Mouse (Mus musculus) forelimb bud, embryonic 11.5 days (tissue): ENCODE data around the gene Pigq.

ENCODE experiments used
- DNase-seq: peaks from one replicate; pipeline ENCODE4 v3.0.0-alpha.2; 2012; ENCODE audit warnings: low read depth, low spot score

Gene Pigq

GRCm38 (mm10) chr17:25925348-25925747 is 19.4 kb downstream of the Pigq start:
- DNase-seq = no peak

DNA sequence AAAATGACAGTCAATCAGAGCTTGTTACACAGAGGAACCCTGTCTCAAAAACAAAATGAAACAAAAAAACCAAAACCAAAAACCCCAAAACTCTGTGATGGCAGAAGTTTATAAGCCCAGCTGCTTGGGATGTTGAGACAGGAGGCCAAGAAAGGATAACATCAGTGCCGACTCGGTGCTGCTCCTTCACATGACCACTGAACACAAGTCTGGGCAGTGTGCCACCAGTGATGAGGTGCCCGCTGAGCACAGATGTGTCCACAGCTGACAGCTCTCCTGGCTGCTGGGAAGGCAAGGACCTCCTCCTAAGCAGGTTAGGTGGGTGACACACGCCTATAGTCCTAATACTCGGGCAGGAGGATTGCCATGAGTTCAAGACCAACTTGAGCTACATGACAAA is 22.6 kb downstream of the Pigq start:
- DNase-seq = no peak

GRCm38 (mm10) chr17:25919786-25920642 is 24.7 kb downstream of the Pigq start:
- peak; percentile 100 for DNase-seq

DNA sequence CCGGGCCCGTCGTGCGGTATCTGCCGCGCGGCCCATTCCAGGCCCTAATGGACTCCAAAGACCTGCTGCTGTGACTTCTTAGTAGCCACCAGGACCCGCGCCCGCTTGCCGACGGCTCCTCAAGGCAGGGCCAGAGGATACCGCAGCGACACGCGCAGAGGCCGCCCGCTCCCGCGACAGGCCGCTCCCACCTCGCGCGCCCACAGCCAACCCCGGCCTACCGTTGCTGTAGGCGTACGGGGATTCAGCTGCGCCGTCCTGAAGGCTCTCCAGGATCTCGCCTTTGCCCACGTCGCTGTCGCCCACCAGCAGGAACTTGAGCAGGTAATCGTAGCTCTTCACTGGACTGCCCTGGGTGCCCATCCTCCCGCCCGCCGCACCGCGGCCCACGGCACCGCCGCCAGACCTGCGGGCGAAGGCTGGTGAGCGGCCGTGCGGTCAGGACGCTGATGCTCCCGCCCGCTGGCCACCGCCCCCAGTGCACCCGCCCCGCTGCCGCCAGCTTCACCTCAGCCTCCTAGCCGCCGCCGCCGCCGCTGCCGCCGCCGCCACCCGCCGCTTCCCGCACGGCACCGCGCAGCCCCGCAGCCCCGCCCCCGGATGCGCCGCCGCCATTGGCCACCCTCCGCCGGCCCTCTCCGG is 25.5 kb downstream of the Pigq start, which contains the start of gene Rab40c:
Gene Rab40c (minus strand): TSS at position 584 of the 642 bp plus-strand sequence.
- DNase-seq = no peak

DNA sequence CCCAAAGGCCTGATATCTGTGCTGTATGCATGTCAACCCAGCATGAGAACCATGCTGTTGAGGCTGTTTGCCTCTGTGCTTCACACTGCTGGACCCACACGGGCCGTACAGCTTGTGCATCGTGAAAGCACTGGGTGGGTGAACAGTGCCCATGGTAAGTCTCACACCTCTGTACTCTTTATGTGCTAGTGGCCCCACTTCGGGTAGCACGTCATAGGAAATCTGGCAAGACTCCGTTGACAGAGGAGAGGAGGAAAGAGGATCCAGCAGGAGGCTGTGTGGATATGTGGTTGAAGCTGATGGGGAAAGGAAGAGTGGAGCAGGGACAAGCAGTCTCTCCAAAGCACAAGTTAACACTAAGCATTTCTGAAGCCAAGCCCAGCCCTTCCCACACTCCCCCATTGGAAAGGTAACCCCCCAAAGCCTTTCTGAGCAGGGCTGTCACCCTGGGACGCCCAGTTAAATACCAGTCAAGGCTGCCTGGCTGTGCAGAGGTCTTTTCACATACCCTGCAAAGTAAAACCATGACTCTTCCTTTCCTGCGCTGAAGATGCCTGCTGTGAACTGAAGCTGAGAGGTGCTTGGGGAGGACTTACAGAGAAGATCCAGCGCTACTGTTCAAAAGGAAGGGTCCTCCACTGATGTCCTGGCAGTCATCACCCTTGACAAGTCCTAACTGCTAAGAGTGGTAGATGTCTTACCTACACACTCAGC is 26.5 kb downstream of the Pigq start:
- no peak for DNase-seq

- no peak for DNase-seq
Measured at GRCm38 (mm10) chr17:25916931-25917647, 27.6 kb downstream of the Pigq start.

- no peak for DNase-seq
Measured at GRCm38 (mm10) chr17:25914295-25914694, 30.4 kb downstream of the Pigq start.

DNA sequence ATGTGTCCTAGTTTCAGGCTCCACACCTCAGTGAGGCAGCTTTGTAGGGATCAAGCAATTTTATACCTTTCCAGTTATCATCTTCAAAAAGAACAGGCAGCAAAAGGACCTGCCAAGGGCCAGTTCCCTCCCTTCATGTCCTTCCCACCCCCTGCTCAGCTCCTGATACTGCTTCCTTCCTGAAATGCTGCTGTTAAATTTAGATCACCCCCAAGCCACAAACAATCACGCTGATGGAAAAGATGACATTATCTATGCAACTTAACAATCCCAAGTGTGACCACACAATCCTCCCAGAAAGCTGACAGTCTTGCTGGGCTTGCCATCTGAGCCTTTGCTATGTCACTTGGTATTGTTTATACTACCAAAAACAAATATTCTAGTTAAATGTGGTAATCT is 30.9 kb downstream of the Pigq start:
- no peak for DNase-seq

DNA sequence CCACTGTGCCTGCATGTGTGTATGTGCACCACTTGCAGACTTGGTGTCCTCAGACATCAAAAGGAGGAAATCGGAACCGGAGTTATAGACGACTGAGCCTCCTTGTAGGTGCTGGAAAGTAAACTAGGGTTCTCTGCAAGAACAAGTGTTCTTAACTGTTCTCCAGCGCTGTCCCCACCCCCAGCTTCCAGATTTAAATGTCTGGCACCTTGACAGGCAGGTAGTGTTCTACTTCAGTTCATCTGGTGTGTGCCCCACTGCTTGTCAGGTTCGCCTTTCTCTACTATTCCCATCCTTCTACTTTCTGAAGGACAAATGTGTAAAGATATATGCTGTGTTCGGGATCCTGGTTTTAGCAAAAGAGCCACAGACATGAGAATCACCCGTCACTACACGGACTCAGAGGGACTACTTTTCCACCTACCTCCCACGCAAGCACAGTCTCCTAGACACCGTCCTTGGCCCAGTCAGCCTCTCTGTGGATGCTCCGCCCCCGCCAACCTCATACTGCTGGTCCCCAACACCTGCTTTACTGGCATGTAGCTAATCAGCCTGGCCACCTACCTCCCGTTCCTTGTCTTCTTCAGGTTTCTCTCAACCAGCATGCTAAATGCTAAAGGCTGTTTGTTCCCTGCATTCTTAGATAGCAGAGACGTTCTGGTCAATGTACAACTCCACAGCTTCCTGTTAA is 31.4 kb downstream of the Pigq start:
- DNase-seq = no peak

GRCm38 (mm10) chr17:25911816-25912215 is 32.9 kb downstream of the Pigq start:
- no peak for DNase-seq

DNA sequence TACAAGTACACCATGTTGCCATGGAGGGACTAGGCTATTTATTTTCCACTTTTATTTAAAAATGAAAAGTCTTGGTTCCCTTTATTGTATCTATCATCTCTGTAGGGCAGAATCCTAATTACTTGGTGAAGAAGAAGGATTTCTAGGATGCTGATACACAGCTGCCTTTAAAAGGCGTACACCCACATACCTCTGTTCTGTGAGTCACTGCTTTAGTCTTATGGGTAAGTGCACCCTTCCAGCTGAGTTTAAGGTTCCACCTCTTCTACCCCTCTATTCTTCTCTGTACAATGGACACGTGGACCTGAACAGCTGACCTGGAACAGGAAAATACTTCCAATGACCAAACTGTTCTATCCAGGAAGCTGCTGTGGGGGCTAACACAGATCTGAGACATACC is 37.1 kb downstream of the Pigq start:
- DNase-seq = no peak

- DNase-seq = no peak
Measured at GRCm38 (mm10) chr17:25903061-25903460, 41.7 kb downstream of the Pigq start.

GRCm38 (mm10) chr17:25900193-25900592 is 44.5 kb downstream of the Pigq start:
- DNase-seq = no peak

GRCm38 (mm10) chr17:25895891-25896290 is 48.8 kb downstream of the Pigq start:
- no peak for DNase-seq

DNA sequence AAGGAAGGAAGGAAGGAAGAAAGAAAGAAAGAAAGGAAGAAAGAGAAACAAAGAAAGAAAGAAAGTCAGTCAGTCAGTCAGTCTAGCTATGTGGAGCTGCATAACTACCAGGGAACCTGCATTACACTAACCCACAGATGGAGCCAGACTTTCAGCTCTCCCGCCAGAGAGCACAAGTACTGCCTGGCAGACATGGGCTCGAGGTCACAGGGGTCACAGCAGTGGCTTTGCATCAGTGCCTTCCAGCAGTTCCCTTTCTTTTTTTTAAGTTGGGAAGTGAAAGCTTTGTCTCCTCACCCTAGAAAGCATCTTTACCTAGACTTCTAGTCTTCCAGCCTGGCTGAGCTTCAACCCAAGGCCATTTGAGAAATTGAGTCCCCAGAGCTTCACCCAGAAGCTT is 49.3 kb downstream of the Pigq start:
- DNase-seq = no peak

GRCm38 (mm10) chr17:25893975-25894617 is 50.6 kb downstream of the Pigq start:
- DNase-seq = peak; percentile 55

DNA sequence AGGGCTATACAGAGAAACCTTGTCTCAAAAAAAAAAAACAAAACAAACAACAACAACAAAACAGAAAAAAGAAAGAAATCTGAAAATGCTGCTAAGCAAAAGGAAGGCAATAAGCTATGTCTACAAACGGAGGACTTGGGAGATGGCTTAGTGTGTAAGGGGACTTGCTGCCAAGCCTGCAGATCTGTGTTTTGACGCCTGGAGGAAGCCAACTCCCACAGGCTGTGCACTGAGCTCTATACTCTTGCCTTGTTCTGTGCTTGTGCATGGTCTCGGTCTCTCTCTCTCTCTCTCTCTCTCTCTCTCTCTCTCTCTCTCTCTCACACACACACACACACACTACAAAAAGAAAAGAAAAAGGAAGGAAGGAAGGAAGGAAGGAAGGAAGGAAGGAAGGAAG is 55.9 kb downstream of the Pigq start:
- DNase-seq = no peak

DNA sequence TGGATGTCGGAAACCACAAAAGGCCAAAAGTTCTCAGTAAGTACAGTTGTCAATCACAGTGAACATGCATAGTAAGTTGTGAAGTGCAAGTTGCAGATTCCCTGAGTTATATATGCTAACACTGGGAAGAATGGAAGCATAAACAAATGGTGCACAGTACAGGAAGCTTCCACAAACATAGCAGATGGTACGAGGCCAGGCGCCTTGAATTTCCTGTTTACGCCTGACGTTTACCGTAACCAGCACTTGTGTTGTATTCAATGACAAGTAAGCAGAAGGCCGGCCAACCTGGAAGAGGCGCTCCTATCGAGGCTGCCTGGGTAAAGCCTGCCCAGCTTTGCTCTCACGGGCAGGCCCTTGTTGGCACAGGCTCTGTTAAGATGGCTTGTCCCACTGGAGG is 57.3 kb downstream of the Pigq start:
- DNase-seq = no peak

GRCm38 (mm10) chr17:25886806-25887205 is 57.9 kb downstream of the Pigq start:
- DNase-seq = no peak

DNA sequence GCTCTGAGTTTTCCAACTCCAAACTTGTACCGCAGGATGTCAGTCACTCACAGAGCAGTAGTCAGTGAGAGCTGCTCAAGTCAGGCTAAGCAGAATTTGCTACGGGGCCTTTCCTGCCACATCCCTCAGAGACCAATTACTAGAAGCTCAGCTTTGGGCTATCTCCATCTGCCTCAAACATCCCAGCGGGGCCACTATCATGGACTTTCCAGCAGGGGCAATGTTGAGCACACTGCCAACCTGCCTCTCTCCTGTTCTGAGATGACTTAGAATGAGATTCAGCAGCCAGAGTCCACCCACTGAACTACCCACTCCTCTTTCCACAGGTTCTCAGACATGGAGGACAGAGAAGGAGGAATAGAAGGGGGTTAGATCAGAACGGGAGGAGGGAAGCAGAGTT is 59.1 kb downstream of the Pigq start:
- no peak for DNase-seq

- DNase-seq = no peak
Measured at GRCm38 (mm10) chr17:25883824-25884223, 60.9 kb downstream of the Pigq start.
